Mouse (Mus musculus) adrenal gland, adult 18-20 months (tissue): Measurements from ENCODE around the gene Ubash3b. TPM values are rescaled to one million over a fixed set of nuclear protein-coding genes. Genes with fewer than 3 reads are reported as not detected.

Source experiments
- DNase-seq, 2 experiments: peaks; one replicate each; pipeline ENCODE4 v3.0.0; 2021 to 2022; ENCODE audit warnings: low spot score in 2 of 2
- total RNA-seq, 2 experiments: library from RNA; stranded (reverse); gene quantifications; 1 replicate in 1 of 2; 2 replicates in 1 of 2; pipeline ENCODE4 v1.2.3; 2021

Ubash3b gene
- total RNA-seq, 2 experiments from 2014 or later, result 2.0 to 2.7 TPM

DNA sequence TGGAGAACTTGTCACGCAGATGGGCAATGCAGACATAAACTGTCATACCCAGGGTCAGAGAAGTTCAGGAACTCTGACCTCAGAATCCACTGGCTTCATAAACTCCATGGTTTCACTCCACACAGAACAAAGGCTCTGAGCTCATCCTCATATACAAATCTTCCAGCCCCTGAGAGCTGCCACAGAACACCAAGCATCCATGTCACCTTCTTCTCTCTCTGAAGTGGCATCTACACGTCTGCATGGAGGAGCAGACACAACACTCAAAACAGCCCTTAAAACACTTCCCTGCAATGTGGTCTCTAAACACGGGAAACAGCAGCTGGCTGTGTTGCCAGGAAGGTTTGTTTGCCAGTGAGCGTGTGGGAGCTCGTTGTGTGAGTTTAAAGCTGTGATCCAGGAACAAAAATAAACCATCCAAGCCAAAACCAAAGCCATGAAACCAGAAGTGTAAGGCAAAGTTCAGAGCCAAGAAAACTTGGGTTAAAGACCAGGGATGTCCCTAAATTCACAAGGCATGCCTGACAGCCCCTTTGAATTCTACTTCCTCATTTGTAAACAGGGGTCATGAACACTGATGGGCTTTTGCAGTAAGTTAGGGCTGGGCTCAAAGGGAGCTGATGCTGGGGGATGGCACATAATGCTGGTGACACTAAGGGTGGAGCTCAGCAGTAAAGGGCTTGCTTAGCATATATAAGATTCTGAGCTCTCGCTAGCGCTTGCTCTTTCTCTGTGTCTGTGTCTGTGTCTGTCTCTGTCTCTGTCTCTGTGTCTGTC, 24.6 kb downstream of the Ubash3b start:
- no peak for DNase-seq

- DNase-seq, result no peak
Measured at GRCm38 (mm10) chr9:41136273-41136672, 25.2 kb downstream of the Ubash3b start.

- no peak for DNase-seq
Measured at GRCm38 (mm10) chr9:41134907-41135306, 26.6 kb downstream of the Ubash3b start.

GRCm38 (mm10) chr9:41130563-41130962, 30.9 kb downstream of the Ubash3b start:
- DNase-seq, result no peak

- no peak for DNase-seq
Measured at GRCm38 (mm10) chr9:41129802-41130480, 31.6 kb downstream of the Ubash3b start.

DNA sequence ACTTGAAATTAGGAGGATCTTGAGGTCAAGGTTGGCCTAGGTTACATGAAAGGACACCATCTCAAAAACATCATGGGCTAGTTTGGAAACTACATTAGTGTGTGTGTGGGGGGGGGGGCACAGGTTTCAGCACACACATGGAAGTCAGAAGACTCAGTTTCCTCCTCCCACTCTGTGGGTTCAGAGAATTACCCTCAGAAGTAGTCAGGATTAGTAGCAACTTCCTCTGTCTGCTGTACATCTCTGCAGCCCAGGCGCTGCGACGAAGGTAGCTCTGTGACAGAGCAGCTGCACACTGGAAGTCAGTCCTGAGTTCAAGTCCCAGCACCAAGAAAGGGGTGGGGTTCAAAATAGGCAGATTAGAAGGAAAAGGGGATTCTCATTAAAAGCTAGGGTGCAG, 32.2 kb downstream of the Ubash3b start:
- DNase-seq, result no peak

GRCm38 (mm10) chr9:41126723-41127122, 34.8 kb downstream of the Ubash3b start:
- no peak for DNase-seq

DNA sequence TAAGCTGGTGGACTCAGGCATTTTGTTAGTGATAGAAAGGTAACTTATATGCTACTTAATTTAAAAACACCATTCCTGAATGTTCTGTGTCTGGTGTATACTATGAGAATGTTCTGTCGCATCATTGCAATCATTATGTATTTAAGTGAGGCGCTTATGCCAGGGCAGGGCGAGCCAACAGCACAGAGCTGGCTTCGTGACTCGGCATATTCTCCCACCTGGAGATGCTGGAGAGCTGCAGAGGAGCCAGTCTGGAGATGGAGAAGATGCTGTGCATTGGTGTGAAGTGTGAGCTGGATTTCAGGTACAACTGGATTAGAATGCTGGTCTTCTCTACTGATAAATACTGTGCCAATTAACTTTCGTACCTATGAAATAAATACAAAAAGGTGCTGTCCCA, 37.2 kb downstream of the Ubash3b start:
- DNase-seq, result no peak

- no peak for DNase-seq
Measured at GRCm38 (mm10) chr9:41122390-41123110, 38.9 kb downstream of the Ubash3b start.

GRCm38 (mm10) chr9:41121701-41122354, 39.7 kb downstream of the Ubash3b start:
- no peak for DNase-seq

- DNase-seq, result no peak
Measured at GRCm38 (mm10) chr9:41119958-41120357, 41.5 kb downstream of the Ubash3b start.

DNA sequence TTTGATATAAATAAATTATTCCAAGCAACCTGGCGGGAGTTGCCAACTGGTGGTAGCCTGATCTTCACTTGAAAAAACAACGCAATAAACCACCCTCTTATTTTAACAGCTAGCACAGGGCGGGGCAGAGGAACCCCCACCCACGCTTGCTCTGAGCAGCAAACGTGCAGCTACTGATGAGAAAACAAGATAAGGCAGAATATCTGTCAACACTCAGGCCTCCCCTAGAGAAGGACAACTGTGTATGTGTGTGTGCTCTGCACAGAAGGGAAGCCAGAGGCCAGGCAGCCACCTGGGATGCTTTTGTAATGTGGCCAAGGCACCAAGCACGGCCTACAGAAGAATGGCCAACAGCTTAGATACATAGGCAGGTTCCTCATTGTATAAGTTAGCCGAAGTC, 43.4 kb downstream of the Ubash3b start:
- no peak for DNase-seq

GRCm38 (mm10) chr9:41116126-41116525, 45.4 kb downstream of the Ubash3b start:
- DNase-seq, result no peak

GRCm38 (mm10) chr9:41114367-41114766, 47.1 kb downstream of the Ubash3b start:
- DNase-seq, result no peak

DNA sequence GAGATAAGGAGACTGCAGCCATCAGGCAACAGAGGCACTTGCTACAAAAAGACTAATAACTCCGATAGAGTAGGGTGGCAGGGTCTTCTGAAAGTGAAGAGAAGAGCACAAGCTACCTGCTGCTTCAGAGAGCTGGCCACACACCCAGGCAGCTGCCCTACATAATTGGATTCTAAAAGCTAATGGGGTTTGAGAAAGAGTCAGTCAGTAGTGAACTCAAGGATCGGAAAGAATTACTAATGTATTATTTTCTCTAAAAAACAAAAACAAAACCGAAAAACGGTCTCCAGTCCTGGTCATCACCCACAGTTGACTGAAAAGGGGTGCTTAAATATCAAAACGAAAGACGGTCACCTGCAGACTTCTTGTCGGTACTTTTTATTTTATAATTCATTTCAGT, 51.7 kb downstream of the Ubash3b start:
- no peak for DNase-seq

GRCm38 (mm10) chr9:41108324-41109180, 52.9 kb downstream of the Ubash3b start:
- DNase-seq, result no peak

- no peak for DNase-seq
Measured at GRCm38 (mm10) chr9:41105201-41105643, 56.3 kb downstream of the Ubash3b start.

DNA sequence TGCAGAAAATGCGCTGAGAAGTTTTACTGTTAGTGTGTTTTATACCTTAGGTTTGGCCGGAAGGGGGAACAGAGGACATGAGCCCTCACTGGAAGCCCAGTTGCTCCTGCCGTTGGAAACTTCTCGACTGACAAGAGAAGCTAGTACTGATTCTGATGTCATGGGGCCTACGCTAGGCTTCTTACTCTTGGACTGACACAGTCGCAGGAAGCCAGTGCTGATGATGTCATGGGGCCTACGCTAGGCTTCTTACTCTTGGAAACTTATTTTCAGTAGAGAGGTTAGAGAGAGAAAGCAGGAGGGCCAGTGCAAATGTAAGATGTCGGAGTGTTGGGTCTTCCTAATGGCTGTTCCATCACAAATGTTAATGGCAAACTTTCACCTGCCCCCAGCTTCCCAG, 57.8 kb downstream of the Ubash3b start:
- no peak for DNase-seq

GRCm38 (mm10) chr9:41102613-41103012, 58.9 kb downstream of the Ubash3b start:
- no peak for DNase-seq

- DNase-seq, result no peak
Measured at GRCm38 (mm10) chr9:41099897-41100296, 61.6 kb downstream of the Ubash3b start.
